Mouse (Mus musculus): ENCODE results near the gene Stk25.

DNA sequence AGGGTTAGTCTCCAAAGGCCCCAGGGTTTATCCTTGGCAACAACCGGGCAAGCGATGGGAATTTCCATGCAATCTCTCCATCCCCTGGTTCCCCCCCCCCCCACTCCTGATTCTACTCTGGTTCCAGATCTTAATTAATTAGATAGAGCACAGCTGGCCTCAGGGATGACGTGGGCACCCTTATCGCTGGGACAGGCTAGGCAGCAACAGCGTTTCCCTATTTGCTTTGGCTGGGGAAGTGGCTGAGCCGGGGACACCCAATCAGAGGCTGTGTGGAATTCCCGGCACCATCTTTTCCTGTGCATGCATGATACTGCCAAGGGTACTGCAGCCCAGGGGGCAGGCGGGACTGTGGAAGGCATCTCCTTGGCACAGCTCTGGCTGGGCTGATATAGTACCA, 29.7 kb upstream of the Stk25 start:
- TF ChIP-seq POLR2A (IDR thresholded peaks at IDR 0.05; ENCODE audit: insufficient read depth, low read length), result no peak
- TF ChIP-seq CTCF (IDR thresholded peaks at IDR 0.05; ENCODE audit: low read depth, low read length), result no peak
